ENCODE assay signal across 8 mouse cellular contexts in genomic region chr15:78915660-78916017, GRCm38 (mm10). TPM values are rescaled to one million over a fixed set of nuclear protein-coding genes. Genes with fewer than 3 reads are reported as not detected.
DNase-seq lines count a peak whose midpoint lies in the region; ATAC-seq and TF ChIP-seq lines count a peak whose summit lies in the region.

No protein-coding gene starts in this region.

- peak overlapping the region; percentile 98 for H3K4me3 ChIP-seq in G1E (ENCODE audit: low read depth, low read length)
- H3K4me3 ChIP-seq in forebrain, embryonic 15.5 days = peak overlapping the region; percentile 67
- peak overlapping the region; percentile 90 for H3K4me3 ChIP-seq in hindbrain, embryonic 10.5 days
- no peak overlapping the region for H3K4me3 ChIP-seq in lung, embryonic 16.5 days (ENCODE audit: low read length)

- peaks cover 86% of the 10 kb centered on the region for H3K36me3 ChIP-seq in G1E (replicated peaks)
- H3K36me3 ChIP-seq in forebrain, embryonic 15.5 days = peaks cover 18% of the 10 kb centered on the region
- H3K36me3 ChIP-seq in hindbrain, embryonic 10.5 days = peaks cover 47% of the 10 kb centered on the region
- H3K36me3 ChIP-seq in lung, embryonic 16.5 days (ENCODE audit: control insufficient read depth, insufficient read depth, low read length) = peaks cover 12% of the 10 kb centered on the region

- H3K9me3 ChIP-seq in G1E (replicated peaks) = no peaks in the 10 kb centered on the region
- H3K9me3 ChIP-seq in forebrain, embryonic 15.5 days = no peaks in the 10 kb centered on the region
- H3K9me3 ChIP-seq in hindbrain, embryonic 10.5 days = no peaks in the 10 kb centered on the region
- no peaks in the 10 kb centered on the region for H3K9me3 ChIP-seq in lung, embryonic 16.5 days (ENCODE audit: control insufficient read depth, low read length)

- H3K27me3 ChIP-seq in G1E (ENCODE audit: insufficient read depth, low read length) = no peaks in the 10 kb centered on the region
- H3K27me3 ChIP-seq in forebrain, embryonic 15.5 days = no peaks in the 10 kb centered on the region
- H3K27me3 ChIP-seq in hindbrain, embryonic 10.5 days (ENCODE audit: insufficient read depth, poor library complexity, severe bottlenecking) = no peaks in the 10 kb centered on the region; the same call in 1 of the 2 replicates
- H3K27me3 ChIP-seq in lung, embryonic 16.5 days (ENCODE audit: control insufficient read depth, insufficient read depth, low read depth, low read length) = no peaks in the 10 kb centered on the region

- peaks cover 84% of the 10 kb centered on the region for H3K4me1 ChIP-seq in G1E (ENCODE audit: insufficient read depth, low read depth, low read length)
- H3K4me1 ChIP-seq in forebrain, embryonic 15.5 days = peaks cover 37% of the 10 kb centered on the region
- peaks cover 47% of the 10 kb centered on the region for H3K4me1 ChIP-seq in hindbrain, embryonic 10.5 days (replicated peaks)
- peaks cover 22% of the 10 kb centered on the region for H3K4me1 ChIP-seq in lung, embryonic 16.5 days (replicated peaks; ENCODE audit: control insufficient read depth, insufficient read depth, low read length)

- no peak for ATAC-seq in G1E (ENCODE audit: extremely low read depth, insufficient number of reproducible peaks, low FRiP score, poor library complexity, severe bottlenecking)
- peak; percentile 24 for ATAC-seq in forebrain, embryonic 15.5 days (replicated peaks)
- ATAC-seq in lung, embryonic 16.5 days (ENCODE audit: low read depth) = peak; percentile 9; the same call in 1 of the 2 replicates

- H3K4me2 ChIP-seq in forebrain, embryonic 15.5 days (replicated peaks) = peak overlapping the region; percentile 70
- peak overlapping the region; percentile 100; the same call in 1 of the 2 replicates for H3K4me2 ChIP-seq in lung, embryonic 16.5 days (ENCODE audit: low read depth, low read length)

- H3K27ac ChIP-seq in forebrain, embryonic 15.5 days (replicated peaks) = peak overlapping the region; percentile 71
- peak overlapping the region; percentile 37; the same call in 1 of the 2 replicates for H3K27ac ChIP-seq in hindbrain, embryonic 10.5 days
- H3K27ac ChIP-seq in lung, embryonic 16.5 days (ENCODE audit: low read length) = no peak overlapping the region

- peak; percentile 83 for TF ChIP-seq CTCF in G1E (IDR thresholded peaks at IDR 0.05; ENCODE audit: low read depth, low read length)

- 7% methylated on average over 8 of the region's 8 CpGs for WGBS in forebrain, embryonic 15.5 days
- 5% methylated on average over 8 of the region's 8 CpGs for WGBS in hindbrain, embryonic 10.5 days
- 7% methylated on average over 8 of the region's 8 CpGs for WGBS in lung, embryonic 16.5 days

- H3K9ac ChIP-seq in forebrain, embryonic 15.5 days (replicated peaks) = peak overlapping the region; percentile 74
- peak overlapping the region; percentile 42; the same call in 1 of the 2 replicates for H3K9ac ChIP-seq in lung, embryonic 16.5 days (ENCODE audit: low read length)

- DNase-seq in G1E (ENCODE audit: low spot score) = peak; percentile 77
- DNase-seq in cerebellum, adult 11 months = peak; percentile 68
- peak; percentile 73 for DNase-seq in hindbrain, embryonic 10.5 days (ENCODE audit: low spot score)
- peak; percentile 65 for DNase-seq in layer of hippocampus, adult 9-10 months (ENCODE audit: low spot score)
- peak; percentile 54 for DNase-seq in retina, adult 2 months (ENCODE audit: low read depth, low spot score)
- DNase-seq in ovary, postnatal 36 days (ENCODE audit: low spot score) = no peak

RNA-seq across cellular contexts. Expression of gene Pdxp, which starts 1.9 kb away (rescaled TPM):
- total RNA-seq in G1E (2014; fragmentation: Nextera tagmentation) (26.6 and 31.4 TPM in 2 replicates), G1E (2017) (13.9 and 18.1 TPM in 2 replicates)
- 39.7 and 40.6 TPM in 2 replicates for polyA plus RNA-seq in G1E (2012)
- 99.5 and 101 TPM in 2 replicates for polyA plus RNA-seq in forebrain, embryonic 15.5 days (2015; fragmentation: Nextera tagmentation; extraction: Ambion mirVana)
- polyA plus RNA-seq in hindbrain, embryonic 10.5 days (2016; fragmentation: Nextera tagmentation; extraction: Ambion mirVana) = 29.5 and 33.9 TPM in 2 replicates
- polyA plus RNA-seq in lung, embryonic 16.5 days (2015; fragmentation: Nextera tagmentation; extraction: Ambion mirVana) = 6.8 and 8.0 TPM in 2 replicates

RNA-seq across cellular contexts. Expression of gene Lgals1, which starts 10.9 kb away (rescaled TPM):
- total RNA-seq in G1E (2014; fragmentation: Nextera tagmentation) (558 and 607 TPM in 2 replicates), G1E (2017) (3,673 and 4,536 TPM in 2 replicates)
- polyA plus RNA-seq in G1E (2012) = 1,469 and 2,086 TPM in 2 replicates
- polyA plus RNA-seq in forebrain, embryonic 15.5 days (2015; fragmentation: Nextera tagmentation; extraction: Ambion mirVana) = 61.7 and 66.5 TPM in 2 replicates
- polyA plus RNA-seq in hindbrain, embryonic 10.5 days (2016; fragmentation: Nextera tagmentation; extraction: Ambion mirVana) = 305 and 403 TPM in 2 replicates
- 796 and 862 TPM in 2 replicates for polyA plus RNA-seq in lung, embryonic 16.5 days (2015; fragmentation: Nextera tagmentation; extraction: Ambion mirVana)

RNA-seq across cellular contexts. Expression of gene Sh3bp1, which starts 16.1 kb away (rescaled TPM):
- total RNA-seq in G1E (2014; fragmentation: Nextera tagmentation) (207 and 231 TPM in 2 replicates), G1E (2017) (32.7 and 34.1 TPM in 2 replicates)
- 1,400 and 1,821 TPM in 2 replicates for polyA plus RNA-seq in G1E (2012)
- 3.6 and 5.9 TPM in 2 replicates for polyA plus RNA-seq in forebrain, embryonic 15.5 days (2015; fragmentation: Nextera tagmentation; extraction: Ambion mirVana)
- polyA plus RNA-seq in hindbrain, embryonic 10.5 days (2016; fragmentation: Nextera tagmentation; extraction: Ambion mirVana) = 23.8 and 24.7 TPM in 2 replicates
- polyA plus RNA-seq in lung, embryonic 16.5 days (2015; fragmentation: Nextera tagmentation; extraction: Ambion mirVana) = 37.3 and 41.8 TPM in 2 replicates

RNA-seq across cellular contexts. Expression of gene Gm49510, which starts 16.2 kb away (rescaled TPM):
- total RNA-seq in G1E (2014; fragmentation: Nextera tagmentation) = not detected in 2 replicates
- 1.3 and 1.4 TPM in 2 replicates for total RNA-seq in G1E (2017)
- 6.3 and 8.2 TPM in 2 replicates for polyA plus RNA-seq in G1E (2012)
- not detected in 2 replicates for polyA plus RNA-seq in forebrain, embryonic 15.5 days (2015; fragmentation: Nextera tagmentation; extraction: Ambion mirVana)
- 0.29 and 0.38 TPM in 2 replicates for polyA plus RNA-seq in hindbrain, embryonic 10.5 days (2016; fragmentation: Nextera tagmentation; extraction: Ambion mirVana)
- polyA plus RNA-seq in lung, embryonic 16.5 days (2015; fragmentation: Nextera tagmentation; extraction: Ambion mirVana) = 0.16 and 0.59 TPM in 2 replicates

RNA-seq across cellular contexts. Expression of gene Nol12, which starts 19.1 kb away (rescaled TPM):
- total RNA-seq in G1E (2014; fragmentation: Nextera tagmentation) (13.2 and 25.6 TPM in 2 replicates), G1E (2017) (20.1 and 24.2 TPM in 2 replicates)
- 15.9 and 16.7 TPM in 2 replicates for polyA plus RNA-seq in G1E (2012)
- 57.4 and 59.3 TPM in 2 replicates for polyA plus RNA-seq in forebrain, embryonic 15.5 days (2015; fragmentation: Nextera tagmentation; extraction: Ambion mirVana)
- 64.1 and 68.0 TPM in 2 replicates for polyA plus RNA-seq in hindbrain, embryonic 10.5 days (2016; fragmentation: Nextera tagmentation; extraction: Ambion mirVana)
- polyA plus RNA-seq in lung, embryonic 16.5 days (2015; fragmentation: Nextera tagmentation; extraction: Ambion mirVana) = 43.0 and 48.3 TPM in 2 replicates

Comparison
In these comparisons a context has a peak if more than half of its experiments do, and no peak if none do; other contexts are left out.
1. RNA of gene Sh3bp1, which starts 16.1 kb away (polyA plus RNA-seq): 1,400 to 1,821 TPM in G1E; 37.3 to 41.8 TPM in lung, embryonic 16.5 days, 23.8 to 24.7 TPM in hindbrain, embryonic 10.5 days and 3.6 to 5.9 TPM in forebrain, embryonic 15.5 days; every median in the first group is over 10 times any median in the second.